Mouse (Mus musculus): ENCODE data around the gene Gss. TPM values are rescaled to one million over a fixed set of nuclear protein-coding genes. Genes with fewer than 3 reads are reported as not detected.
"Not testable (repeated sequence)": the region's sequence is repeated elsewhere in the genome, so short reads cannot be mapped to it uniquely, and the experiment has no call there.

Gss gene
- total and polyA plus RNA-seq, 2 experiments from 2014 or later: 14.7 to 15.4 TPM

DNA sequence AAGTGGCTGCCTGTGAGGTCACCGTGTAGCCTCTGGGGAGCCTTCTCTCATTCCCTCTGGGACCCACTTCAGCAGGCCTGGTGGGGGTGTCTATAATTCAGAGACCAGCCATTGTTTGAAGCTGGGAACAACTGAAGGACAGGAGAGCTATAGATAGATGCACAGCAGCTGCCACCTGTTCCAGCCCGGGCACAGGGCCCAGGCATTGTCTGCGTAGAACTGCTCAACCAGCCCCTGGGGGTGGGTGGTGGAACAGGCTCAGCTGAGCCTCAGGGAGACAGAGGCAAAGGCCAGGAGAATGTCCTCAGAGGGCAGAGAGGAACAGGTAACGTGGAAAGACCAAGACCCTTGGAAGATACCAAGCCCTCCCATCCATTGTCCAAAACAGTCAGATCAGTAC, 13.8 kb upstream of the Gss start:
- Histone ChIP-seq H3K27ac (no peak overlapping the region), H3K9ac (replicated peaks; ENCODE audit: low read length) (no peak overlapping the region), H3K9me3 (ENCODE audit: low read length) (no peaks in the 10 kb centered on the region), H3K4me1 (ENCODE audit: insufficient read depth, low read length) (no peaks in the 10 kb centered on the region), H3K4me2 (ENCODE audit: low read depth, low read length) (no peak overlapping the region), H3K4me3 (ENCODE audit: low read length) (no peak overlapping the region), H3K36me3 (ENCODE audit: insufficient read depth, low read length) (no peaks in the 10 kb centered on the region), H3K27me3 (ENCODE audit: insufficient read depth, low read length) (no peaks in the 10 kb centered on the region)
- WGBS: 83% methylated on average over 4 of the region's 4 CpGs
- DNase-seq (ENCODE audit: low spot score): no peak
- no peak for ATAC-seq
- TF ChIP-seq CTCF (IDR thresholded peaks at IDR 0.05; ENCODE audit: low read depth): no peak

DNA sequence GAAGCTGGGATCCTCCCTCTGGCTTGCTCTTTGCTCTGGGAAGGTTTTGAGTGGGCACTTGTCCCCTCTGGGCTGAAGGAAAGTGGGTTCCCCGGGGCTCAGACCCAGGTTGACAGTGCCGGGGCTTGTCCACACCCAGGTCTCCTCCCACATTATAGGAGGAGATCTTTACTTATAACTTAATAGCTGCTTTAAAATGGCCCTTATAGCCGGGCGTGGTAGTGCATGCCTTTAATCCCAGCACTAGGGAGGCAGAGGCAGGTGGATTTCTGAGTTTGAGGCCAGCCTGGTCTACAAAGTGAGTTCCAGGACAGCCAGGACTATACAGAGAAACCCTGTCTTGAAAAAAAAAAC, 12.6 kb upstream of the Gss start:
- ATAC-seq; H3K36me3 ChIP-seq (ENCODE audit: insufficient read depth, low read length); H3K9me3 ChIP-seq (ENCODE audit: low read length); H3K4me2 ChIP-seq (ENCODE audit: low read depth, low read length); DNase-seq (ENCODE audit: low spot score); H3K27ac ChIP-seq; H3K4me3 ChIP-seq (ENCODE audit: low read length); H3K27me3 ChIP-seq (ENCODE audit: insufficient read depth, low read length); H3K4me1 ChIP-seq (ENCODE audit: insufficient read depth, low read length); H3K9ac ChIP-seq (replicated peaks; ENCODE audit: low read length): not testable (repeated sequence)
- 83% methylated on average over 4 of the region's 4 CpGs for WGBS

GRCm38 (mm10) chr2:155604560-155605235, 12.1 kb upstream of the Gss start:
- no peak overlapping the region for H3K4me2 ChIP-seq (ENCODE audit: low read depth, low read length)
- no peak for DNase-seq (ENCODE audit: low spot score)
- no peak overlapping the region for H3K4me3 ChIP-seq (ENCODE audit: low read length)
- no peak for TF ChIP-seq CTCF (IDR thresholded peaks at IDR 0.05; ENCODE audit: low read depth)
- H3K9me3 ChIP-seq (ENCODE audit: low read length): no peaks in the 10 kb centered on the region
- no peaks in the 10 kb centered on the region for H3K36me3 ChIP-seq (ENCODE audit: insufficient read depth, low read length)
- no peaks in the 10 kb centered on the region for H3K4me1 ChIP-seq (ENCODE audit: insufficient read depth, low read length)
- ATAC-seq: no peak
- WGBS: 69% methylated on average over 10 of the region's 10 CpGs
- H3K9ac ChIP-seq (replicated peaks; ENCODE audit: low read length): no peak overlapping the region
- H3K27ac ChIP-seq: no peak overlapping the region
- H3K27me3 ChIP-seq (ENCODE audit: insufficient read depth, low read length): no peaks in the 10 kb centered on the region

GRCm38 (mm10) chr2:155603707-155604106, 11.1 kb upstream of the Gss start:
- Histone ChIP-seq H3K9ac (replicated peaks; ENCODE audit: low read length) (no peak overlapping the region), H3K4me3 (ENCODE audit: low read length) (no peak overlapping the region), H3K27ac (no peak overlapping the region), H3K9me3 (ENCODE audit: low read length) (no peaks in the 10 kb centered on the region), H3K36me3 (ENCODE audit: insufficient read depth, low read length) (no peaks in the 10 kb centered on the region), H3K27me3 (ENCODE audit: insufficient read depth, low read length) (no peaks in the 10 kb centered on the region), H3K4me1 (ENCODE audit: insufficient read depth, low read length) (no peaks in the 10 kb centered on the region), H3K4me2 (ENCODE audit: low read depth, low read length) (no peak overlapping the region)
- WGBS: 62% methylated on average over 3 of the region's 3 CpGs
- TF ChIP-seq CTCF (IDR thresholded peaks at IDR 0.05; ENCODE audit: low read depth): no peak
- ATAC-seq (no peak), DNase-seq (ENCODE audit: low spot score) (no peak)

DNA sequence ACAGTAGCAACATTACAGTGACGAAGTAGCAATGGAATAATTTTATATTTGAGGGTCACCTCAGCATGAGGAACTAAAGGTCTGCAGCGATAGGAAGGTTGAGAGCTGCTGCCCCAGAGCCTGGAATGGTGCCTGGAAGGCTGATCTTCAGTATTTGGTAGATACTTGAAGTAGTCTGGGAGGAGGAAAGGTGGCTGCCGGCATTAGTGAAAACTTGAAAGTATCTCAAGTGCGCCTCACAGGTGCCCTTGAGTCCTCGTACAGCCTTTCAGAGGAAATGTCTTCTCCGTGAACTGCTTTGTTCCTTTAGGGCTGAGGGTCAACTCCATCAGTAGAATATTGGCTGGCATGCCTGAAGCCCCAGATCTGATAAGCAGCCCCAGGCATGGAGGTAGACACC, 2.9 kb upstream of the Gss start:
- Histone ChIP-seq H3K4me3 (ENCODE audit: low read length) (no peak overlapping the region), H3K36me3 (ENCODE audit: insufficient read depth, low read length) (no peaks in the 10 kb centered on the region), H3K4me1 (ENCODE audit: insufficient read depth, low read length) (0 out of 2 replicates have a peak, but pooled peaks cover 3% of the 10 kb centered on the region), H3K4me2 (ENCODE audit: low read depth, low read length) (no peak overlapping the region), H3K9ac (replicated peaks; ENCODE audit: low read length) (no peak overlapping the region), H3K27ac (no peak overlapping the region), H3K27me3 (ENCODE audit: insufficient read depth, low read length) (no peaks in the 10 kb centered on the region), H3K9me3 (ENCODE audit: low read length) (no peaks in the 10 kb centered on the region)
- 86% methylated on average over 6 of the region's 6 CpGs for whole genome bisulfite sequencing
- ATAC-seq (no peak), DNase-seq (ENCODE audit: low spot score) (no peak)
- no peak for TF ChIP-seq CTCF (IDR thresholded peaks at IDR 0.05; ENCODE audit: low read depth)

GRCm38 (mm10) chr2:155592854-155593283, 259 bp upstream of the Gss start:
- no peak for DNase-seq (ENCODE audit: low spot score)
- Histone ChIP-seq H3K27ac (peak overlapping the region; percentile 65), H3K9me3 (ENCODE audit: low read length) (no peaks in the 10 kb centered on the region)

DNA sequence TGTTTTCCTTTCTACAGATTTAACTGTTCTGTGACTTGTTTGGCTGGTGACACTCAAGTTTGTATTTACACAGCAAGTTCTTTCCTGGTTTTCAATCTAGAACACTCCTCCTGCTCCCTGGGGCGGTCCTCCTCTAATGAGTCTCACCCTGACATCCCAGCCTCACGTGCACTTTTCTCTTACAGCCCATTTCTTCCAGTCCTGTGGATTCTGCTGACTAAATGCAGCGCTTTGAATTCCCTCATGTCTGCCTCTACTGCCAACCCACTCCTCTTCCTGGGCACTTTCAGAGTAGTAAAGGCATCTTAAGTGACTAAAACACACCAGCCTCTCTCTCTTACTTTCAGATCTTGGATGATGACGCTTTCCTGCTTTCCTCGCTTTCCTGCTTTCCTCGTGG, 934 bp downstream of the Gss start:
- H3K4me3 ChIP-seq (ENCODE audit: low read length): peak overlapping the region; percentile 53
- 0 out of 2 replicates have a peak, but pooled peaks cover 3% of the 10 kb centered on the region for H3K4me1 ChIP-seq (ENCODE audit: insufficient read depth, low read length)
- 2% methylated on average over 6 of the region's 6 CpGs for WGBS
- peak overlapping the region; percentile 54 for H3K9ac ChIP-seq (replicated peaks; ENCODE audit: low read length)
- no peaks in the 10 kb centered on the region for H3K36me3 ChIP-seq (ENCODE audit: insufficient read depth, low read length)
- ATAC-seq: no peak
- H3K27me3 ChIP-seq (ENCODE audit: insufficient read depth, low read length): no peaks in the 10 kb centered on the region
- no peak for TF ChIP-seq CTCF (IDR thresholded peaks at IDR 0.05; ENCODE audit: low read depth)
- peak overlapping the region; percentile 75; the same call in 1 of the 2 replicates for H3K27ac ChIP-seq
- no peaks in the 10 kb centered on the region for H3K9me3 ChIP-seq (ENCODE audit: low read length)
- DNase-seq (ENCODE audit: low spot score): peak; percentile 3
- H3K4me2 ChIP-seq (ENCODE audit: low read depth, low read length): peak overlapping the region; percentile 69

More at GRCm38 (mm10) chr2:155592854-155593283, 259 bp upstream of the Gss start:
- H3K36me3 ChIP-seq (ENCODE audit: insufficient read depth, low read length): no peaks in the 10 kb centered on the region
- peak; percentile 35 for TF ChIP-seq CTCF (IDR thresholded peaks at IDR 0.05; ENCODE audit: low read depth)
- no peak for ATAC-seq
- 1% methylated on average over 9 of the region's 9 CpGs for WGBS
- H3K4me3 ChIP-seq (ENCODE audit: low read length): peak overlapping the region; percentile 53
- H3K9ac ChIP-seq (replicated peaks; ENCODE audit: low read length): peak overlapping the region; percentile 46
- 0 out of 2 replicates have a peak, but pooled peaks cover 3% of the 10 kb centered on the region for H3K4me1 ChIP-seq (ENCODE audit: insufficient read depth, low read length)
- H3K27me3 ChIP-seq (ENCODE audit: insufficient read depth, low read length): no peaks in the 10 kb centered on the region
- H3K4me2 ChIP-seq (ENCODE audit: low read depth, low read length): peak overlapping the region; percentile 69
